Mouse (Mus musculus): Measurements from ENCODE around the gene Srrm2. TPM values are rescaled to one million over a fixed set of nuclear protein-coding genes. Genes with fewer than 3 reads are reported as not detected.

Srrm2 gene
- polyA plus RNA-seq (2015; fragmentation: Nextera tagmentation; extraction: Ambion mirVana) = 230 and 239 TPM in 2 replicates

GRCm38 (mm10) chr17:23790269-23791078 is at the start of gene Srrm2:
Gene Srrm2 (plus strand): TSS chr17:23790532.

GRCm38 (mm10) chr17:23740598-23741021 is 49.7 kb upstream of the Srrm2 start, which contains the start of gene Paqr4:
Gene Paqr4 (minus strand): TSS chr17:23740867.

GRCm38 (mm10) chr17:23745301-23746251 is 44.8 kb upstream of the Srrm2 start, which contains the start of gene Kremen2:
Gene Kremen2 (minus strand): TSS chr17:23745833.

GRCm38 (mm10) chr17:23771284-23772218 is 18.8 kb upstream of the Srrm2 start, which contains the start of gene Flywch1:
Gene Flywch1 (minus strand): TSS chr17:23771602.

GRCm38 (mm10) chr17:23785561-23786471 is 4.5 kb upstream of the Srrm2 start, which contains the start of gene Flywch2:
Gene Flywch2 (minus strand): TSS chr17:23786081.

GRCm38 (mm10) chr17:23829064-23829619 is 38.8 kb downstream of the Srrm2 start, which contains the start of gene Elob:
Gene Elob (minus strand): TSS chr17:23829136.

GRCm38 (mm10) chr17:23836006-23836575 is 45.8 kb downstream of the Srrm2 start, which contains the start of gene Prss33:
Gene Prss33 (minus strand): TSS chr17:23836056.

GRCm38 (mm10) chr17:23843812-23844273 is 53.5 kb downstream of the Srrm2 start, which contains the start of the genes Prss32 and Prss41:
Gene Prss32 (plus strand): TSS chr17:23843855.
Gene Prss41 (minus strand): TSS chr17:23844172.

GRCm38 (mm10) chr17:23867756-23868155 is 77.4 kb downstream of the Srrm2 start, which contains the start of gene Prss21:
Gene Prss21 (plus strand): TSS chr17:23868056.

Small RNA genes within 50 kb of the gene (microRNA-seq; reads per million reads assigned to microRNA genes)
- 1.2 reads per million for gene Mir5125

Other genes starting within 250 kb of the Srrm2 start
- 8.0 TPM in 2 replicates for gene Zfp213, start 226.3 kb upstream of the Srrm2 start, polyA plus RNA-seq (2015; fragmentation: Nextera tagmentation; extraction: Ambion mirVana)
- 4.9 and 5.1 TPM in 2 replicates for gene Zfp13, start 191.0 kb upstream of the Srrm2 start, polyA plus RNA-seq (2015; fragmentation: Nextera tagmentation; extraction: Ambion mirVana)
- gene Zscan10, start 189.7 kb upstream of the Srrm2 start, polyA plus RNA-seq (2015; fragmentation: Nextera tagmentation; extraction: Ambion mirVana) = not detected in 2 replicates
- 0.11 and 0.14 TPM in 2 replicates for gene Mmp25, start 145.3 kb upstream of the Srrm2 start, polyA plus RNA-seq (2015; fragmentation: Nextera tagmentation; extraction: Ambion mirVana)
- gene Bicdl2, start 130.0 kb upstream of the Srrm2 start, polyA plus RNA-seq (2015; fragmentation: Nextera tagmentation; extraction: Ambion mirVana) = 6.3 and 8.5 TPM in 2 replicates
- gene Hcfc1r1, start 116.9 kb upstream of the Srrm2 start, polyA plus RNA-seq (2015; fragmentation: Nextera tagmentation; extraction: Ambion mirVana) = 272 and 288 TPM in 2 replicates
- 18.7 and 18.8 TPM in 2 replicates for gene Thoc6, start 116.7 kb upstream of the Srrm2 start, polyA plus RNA-seq (2015; fragmentation: Nextera tagmentation; extraction: Ambion mirVana)
- 82.9 and 116 TPM in 2 replicates for gene Tnfrsf12a, start 113.1 kb upstream of the Srrm2 start, polyA plus RNA-seq (2015; fragmentation: Nextera tagmentation; extraction: Ambion mirVana)
- gene Cldn6, start 111.3 kb upstream of the Srrm2 start, polyA plus RNA-seq (2015; fragmentation: Nextera tagmentation; extraction: Ambion mirVana) = 0.15 and 0.33 TPM in 2 replicates
- not detected in 2 replicates for gene Cldn9, start 106.5 kb upstream of the Srrm2 start, polyA plus RNA-seq (2015; fragmentation: Nextera tagmentation; extraction: Ambion mirVana)
- 0.04 TPM in 1 of 2 replicates, not detected in the other for gene 1520401A03Rik, start 67.7 kb upstream of the Srrm2 start, polyA plus RNA-seq (2015; fragmentation: Nextera tagmentation; extraction: Ambion mirVana)
- gene Pkmyt1, start 64.2 kb upstream of the Srrm2 start, polyA plus RNA-seq (2015; fragmentation: Nextera tagmentation; extraction: Ambion mirVana) = 19.7 and 21.9 TPM in 2 replicates
- 21.7 and 28.3 TPM in 2 replicates for gene Paqr4, start 49.7 kb upstream of the Srrm2 start, polyA plus RNA-seq (2015; fragmentation: Nextera tagmentation; extraction: Ambion mirVana)
- 0.07 and 0.13 TPM in 2 replicates for gene Kremen2, start 44.7 kb upstream of the Srrm2 start, polyA plus RNA-seq (2015; fragmentation: Nextera tagmentation; extraction: Ambion mirVana)
- gene Flywch1, start 18.9 kb upstream of the Srrm2 start, polyA plus RNA-seq (2015; fragmentation: Nextera tagmentation; extraction: Ambion mirVana) = 26.5 and 28.3 TPM in 2 replicates
- gene Flywch2, start 4.5 kb upstream of the Srrm2 start, polyA plus RNA-seq (2015; fragmentation: Nextera tagmentation; extraction: Ambion mirVana) = 11.5 and 14.0 TPM in 2 replicates
- 1,134 TPM in 2 replicates for gene Elob, start 38.6 kb downstream of the Srrm2 start, polyA plus RNA-seq (2015; fragmentation: Nextera tagmentation; extraction: Ambion mirVana)
- gene Prss33, start 45.5 kb downstream of the Srrm2 start, polyA plus RNA-seq (2015; fragmentation: Nextera tagmentation; extraction: Ambion mirVana) = not detected in 2 replicates
- 1.1 and 1.5 TPM in 2 replicates for gene Prss32, start 53.3 kb downstream of the Srrm2 start, polyA plus RNA-seq (2015; fragmentation: Nextera tagmentation; extraction: Ambion mirVana)
- 0.12 TPM in 1 of 2 replicates, not detected in the other for gene Prss41, start 53.6 kb downstream of the Srrm2 start, polyA plus RNA-seq (2015; fragmentation: Nextera tagmentation; extraction: Ambion mirVana)
- not detected in 2 replicates for gene Prss21, start 77.5 kb downstream of the Srrm2 start, polyA plus RNA-seq (2015; fragmentation: Nextera tagmentation; extraction: Ambion mirVana)
- gene Dcpp1, start 90.3 kb downstream of the Srrm2 start, polyA plus RNA-seq (2015; fragmentation: Nextera tagmentation; extraction: Ambion mirVana) = not detected in 2 replicates
- gene Dcpp2, start 90.3 kb downstream of the Srrm2 start, polyA plus RNA-seq (2015; fragmentation: Nextera tagmentation; extraction: Ambion mirVana) = not detected in 2 replicates
- gene Dcpp3, start 126.9 kb downstream of the Srrm2 start, polyA plus RNA-seq (2015; fragmentation: Nextera tagmentation; extraction: Ambion mirVana) = not detected in 2 replicates
- gene Sbp, start 151.1 kb downstream of the Srrm2 start, polyA plus RNA-seq (2015; fragmentation: Nextera tagmentation; extraction: Ambion mirVana) = not detected in 2 replicates
- gene Sbpl, start 164.7 kb downstream of the Srrm2 start, polyA plus RNA-seq (2015; fragmentation: Nextera tagmentation; extraction: Ambion mirVana) = not detected in 2 replicates
- gene Prss30, start 190.0 kb downstream of the Srrm2 start, polyA plus RNA-seq (2015; fragmentation: Nextera tagmentation; extraction: Ambion mirVana) = 0.11 TPM in 1 of 2 replicates, not detected in the other
- 14.5 and 15.4 TPM in 2 replicates for gene Prss22, start 207.6 kb downstream of the Srrm2 start, polyA plus RNA-seq (2015; fragmentation: Nextera tagmentation; extraction: Ambion mirVana)
- gene Prss27, start 247.6 kb downstream of the Srrm2 start, polyA plus RNA-seq (2015; fragmentation: Nextera tagmentation; extraction: Ambion mirVana) = 22.4 and 23.8 TPM in 2 replicates